Mouse (Mus musculus) midbrain, embryonic 13.5 days (tissue): ENCODE measurements at regions not wholly inside any gene's neighbourhood (a gene's known extent, or its start where the extent isn't known, plus 50 kb on each side); places are given as distances from the start of the nearest gene placed in this dataset. TPM values are rescaled to one million over a fixed set of nuclear protein-coding genes. Genes with fewer than 3 reads are reported as not detected.

Source experiments
- ATAC-seq: fragments of 200-750 bp; cut with Nextera tagmentation; 2 replicates; pipeline ENCODE4 v1.8.0; 2017; ENCODE audit warnings: mild to moderate bottlenecking, moderate TSS enrichment, moderate library complexity
- H3K27ac ChIP-seq: fragments of 300-500 bp; sonication (generic); 2 replicates; pipeline ENCODE4 v1.5.1; 2015; ENCODE audit warnings: inconsistent platforms, mild to moderate bottlenecking, moderate library complexity
- H3K27me3 ChIP-seq: fragments of 300-500 bp; sonication (generic); 2 replicates; pipeline ENCODE4 v1.6.1; 2015; ENCODE audit warnings: mild to moderate bottlenecking, inconsistent platforms
- H3K36me3 ChIP-seq: fragments of 300-500 bp; sonication (generic); 2 replicates; pipeline ENCODE4 v1.6.1; 2015; ENCODE audit warnings: mild to moderate bottlenecking, inconsistent platforms
- H3K4me1 ChIP-seq: fragments of 300-500 bp; sonication (generic); replicated peaks from 2 replicates; pipeline ENCODE4 v1.6.1; 2015; ENCODE audit warnings: inconsistent platforms
- H3K4me2 ChIP-seq: fragments of 300-500 bp; sonication (generic); replicated peaks from 2 replicates; pipeline ENCODE4 v1.6.1; 2015; ENCODE audit warnings: moderate library complexity, mild to moderate bottlenecking, inconsistent platforms
- H3K4me3 ChIP-seq: fragments of 300-500 bp; sonication (generic); replicated peaks from 2 replicates; pipeline ENCODE4 v1.5.1; 2015; ENCODE audit warnings: mild to moderate bottlenecking, inconsistent platforms
- H3K9ac ChIP-seq: fragments of 300-500 bp; sonication (generic); replicated peaks from 2 replicates; pipeline ENCODE4 v1.6.1; 2015; ENCODE audit warnings: mild to moderate bottlenecking, inconsistent platforms
- H3K9me3 ChIP-seq: fragments of 300-500 bp; sonication (generic); 2 replicates; pipeline ENCODE4 v1.6.1; 2016; ENCODE audit warnings: mild to moderate bottlenecking, inconsistent platforms
- WGBS: fragments of 180-500 bp; shearing (Covaris S2); methylation state at CpG from one replicate; pipeline ENCODE4 v1.1.7; 2015; 5-methylcytosine and 5-hydroxymethylcytosine counted together
- microRNA-seq: library from miRNA; unstranded; fragments of <30 nt; microRNA quantifications from one replicate; pipeline ENCODE4, GENCODE M21; 2016

- Histone ChIP-seq H3K4me3 (no peak overlapping the region), H3K9ac (no peak overlapping the region), H3K4me1 (no peaks in the 10 kb centered on the region), H3K27ac (no peak overlapping the region), H3K36me3 (no peaks in the 10 kb centered on the region), H3K4me2 (no peak overlapping the region), H3K9me3 (no peaks in the 10 kb centered on the region), H3K27me3 (0 out of 2 replicates have a peak, but pooled peaks cover 5% of the 10 kb centered on the region)
- WGBS, result 82% methylated on average over 8 of the region's 8 CpGs
- ATAC-seq, result no peak
These were observed 88.5 kb upstream of the Tmem260 start for GRCm38 (mm10) chr14:48357441-48357840.

- H3K36me3 ChIP-seq, result no peaks in the 10 kb centered on the region
- 0 out of 2 replicates have a peak, but pooled peaks cover 5% of the 10 kb centered on the region for H3K27me3 ChIP-seq
- H3K9me3 ChIP-seq, result no peaks in the 10 kb centered on the region
- 45% methylated on average over 12 of the region's 12 CpGs for WGBS
- no peak overlapping the region for H3K4me3 ChIP-seq
- no peak overlapping the region for H3K4me2 ChIP-seq
- no peaks in the 10 kb centered on the region for H3K4me1 ChIP-seq
- ATAC-seq, result peak; percentile 77; the same call in 1 of the 2 replicates
- no peak overlapping the region for H3K27ac ChIP-seq
- H3K9ac ChIP-seq, result no peak overlapping the region
These were observed 87.3 kb upstream of the Tmem260 start for GRCm38 (mm10) chr14:48358487-48359159.

GRCm38 (mm10) chr14:48361820-48362219 is 84.1 kb upstream of the Tmem260 start:
- Histone ChIP-seq H3K9ac (no peak overlapping the region), H3K4me3 (no peak overlapping the region), H3K4me1 (no peaks in the 10 kb centered on the region), H3K27me3 (0 out of 2 replicates have a peak, but pooled peaks cover 5% of the 10 kb centered on the region), H3K4me2 (no peak overlapping the region), H3K27ac (no peak overlapping the region), H3K9me3 (no peaks in the 10 kb centered on the region), H3K36me3 (no peaks in the 10 kb centered on the region)
- 0 out of 2 replicates have a peak, but pooled peaks have one; percentile 30 for ATAC-seq
- WGBS, result 90% methylated on average over 7 of the region's 7 CpGs

- H3K9me3 ChIP-seq, result no peaks in the 10 kb centered on the region
- ATAC-seq, result no peak
- H3K4me1 ChIP-seq, result no peaks in the 10 kb centered on the region
- no peaks in the 10 kb centered on the region for H3K36me3 ChIP-seq
- no peak overlapping the region for H3K4me3 ChIP-seq
- peaks cover 5% of the 10 kb centered on the region; the same call in 1 of the 2 replicates for H3K27me3 ChIP-seq
- WGBS, result 18% methylated on average over 7 of the region's 7 CpGs
- H3K4me2 ChIP-seq, result no peak overlapping the region
- no peak overlapping the region for H3K27ac ChIP-seq
- H3K9ac ChIP-seq, result no peak overlapping the region
These were observed 78.9 kb upstream of the Tmem260 start for GRCm38 (mm10) chr14:48367006-48367405.

- WGBS, result 0% methylated on average over 1 of the region's 1 CpGs
- 0 out of 2 replicates have a peak, but pooled peaks have one; percentile 18 for ATAC-seq
- no peak overlapping the region for H3K4me2 ChIP-seq
These were observed 75.6 kb upstream of the Tmem260 start for GRCm38 (mm10) chr14:48370322-48370721.

GRCm38 (mm10) chr14:48371766-48372165 is 74.2 kb upstream of the Tmem260 start:
- Histone ChIP-seq H3K27me3 (peaks cover 5% of the 10 kb centered on the region; the same call in 1 of the 2 replicates), H3K4me3 (no peak overlapping the region), H3K4me2 (no peak overlapping the region), H3K36me3 (no peaks in the 10 kb centered on the region), H3K27ac (no peak overlapping the region), H3K9me3 (no peaks in the 10 kb centered on the region), H3K9ac (no peak overlapping the region), H3K4me1 (peaks cover 10% of the 10 kb centered on the region)
- ATAC-seq, result peak; percentile 89
- 44% methylated on average over 5 of the region's 5 CpGs for WGBS

More at GRCm38 (mm10) chr14:48370322-48370721, 75.6 kb upstream of the Tmem260 start:
- H3K4me1 ChIP-seq, result no peaks in the 10 kb centered on the region
- H3K9ac ChIP-seq, result no peak overlapping the region
- no peak overlapping the region for H3K4me3 ChIP-seq
- no peaks in the 10 kb centered on the region for H3K9me3 ChIP-seq
- H3K36me3 ChIP-seq, result no peaks in the 10 kb centered on the region
- no peak overlapping the region for H3K27ac ChIP-seq
- peaks cover 5% of the 10 kb centered on the region; the same call in 1 of the 2 replicates for H3K27me3 ChIP-seq

- Histone ChIP-seq H3K4me3 (no peak overlapping the region), H3K4me2 (peak overlapping the region; percentile 11; the same call in 1 of the 2 replicates), H3K27me3 (no peaks in the 10 kb centered on the region), H3K36me3 (no peaks in the 10 kb centered on the region), H3K9ac (no peak overlapping the region), H3K27ac (no peak overlapping the region), H3K9me3 (no peaks in the 10 kb centered on the region), H3K4me1 (peaks cover 10% of the 10 kb centered on the region)
- WGBS, result 21% methylated on average over 5 of the region's 5 CpGs
- ATAC-seq, result no peak
These were observed 69.8 kb upstream of the Tmem260 start for GRCm38 (mm10) chr14:48376112-48376511.

Small RNA genes in the stretch of these regions (microRNA-seq; reads per million reads assigned to microRNA genes)
- gene Gm23881, result not detected
